Mouse (Mus musculus) lung, postnatal 0 days (tissue): ENCODE results near the gene Slc25a24.

ENCODE experiments used
- CTCF ChIP-seq: IDR thresholded peaks from 2 replicates; pipeline ENCODE4 v1.5.1; 2016; ENCODE audit warnings: antibody characterized with exemption, mild to moderate bottlenecking
- EP300 ChIP-seq: IDR thresholded peaks from 2 replicates; pipeline ENCODE4 v1.6.1; 2016; ENCODE audit warnings: antibody characterized with exemption, mild to moderate bottlenecking, control low read depth

- TF ChIP-seq CTCF (no peak), EP300 (no peak)
Measured at GRCm38 (mm10) chr3:109119562-109119961, 3.4 kb upstream of the Slc25a24 start.
